Mouse (Mus musculus) granulocyte monocyte progenitor cell, adult 5-6 weeks (primary cell): ENCODE measurements around the gene Plb1. TPM values are rescaled to one million over a fixed set of nuclear protein-coding genes. Genes with fewer than 3 reads are reported as not detected.
A peak's percentile ranks its signal among the peaks of the same experiment; 100 is the strongest.

Experiments used
- ATAC-seq: replicated peaks from 2 replicates; pipeline ENCODE4 v1.8.0; 2016; ENCODE audit warnings: mild to moderate bottlenecking, moderate TSS enrichment, inconsistent platforms; ENCODE audit not compliant: poor library complexity, severe bottlenecking
- total RNA-seq, 2 experiments: library from RNA; stranded (forward) in 1 of 2; stranded (reverse) in 1 of 2; fragments of 200-712, 200-1000 nt in 1 of 2; fragments of >200 nt in 1 of 2; fragmentation: Nextera tagmentation in 1 of 2; gene quantifications; 2 replicates each; pipeline ENCODE4 v1.2.3; 2014 to 2017

Gene Plb1
- total RNA-seq, 2 experiments from 2014 or later, result not detected

GRCm38 (mm10) chr5:32371239-32371638 is 138.7 kb downstream of the Plb1 start:
- ATAC-seq, result no peak

- ATAC-seq, result peak; percentile 69
These were observed 146.0 kb downstream of the Plb1 start for GRCm38 (mm10) chr5:32378546-32378945.

GRCm38 (mm10) chr5:32388656-32389055 is 156.1 kb downstream of the Plb1 start:
- ATAC-seq, result no peak

GRCm38 (mm10) chr5:32390295-32390694 is 157.8 kb downstream of the Plb1 start:
- ATAC-seq, result 0 out of 2 replicates have a peak, but pooled peaks have one; percentile 27

GRCm38 (mm10) chr5:32392281-32392680 is 159.8 kb downstream of the Plb1 start:
- no peak for ATAC-seq

- peak; percentile 84 for ATAC-seq
These were observed 162.1 kb downstream of the Plb1 start for GRCm38 (mm10) chr5:32394586-32394985.

GRCm38 (mm10) chr5:32395101-32395892 is 162.8 kb downstream of the Plb1 start:
- ATAC-seq, result no peak

GRCm38 (mm10) chr5:32397719-32398118 is 165.2 kb downstream of the Plb1 start:
- no peak for ATAC-seq

- ATAC-seq, result no peak
These were observed 168.4 kb downstream of the Plb1 start for GRCm38 (mm10) chr5:32400926-32401325.

- ATAC-seq, result peak; percentile 59
These were observed 170.8 kb downstream of the Plb1 start for GRCm38 (mm10) chr5:32403082-32403953.

GRCm38 (mm10) chr5:32405199-32405855 is 172.8 kb downstream of the Plb1 start:
- ATAC-seq, result peak; percentile 73

GRCm38 (mm10) chr5:32408771-32409170 is 176.3 kb downstream of the Plb1 start:
- ATAC-seq, result no peak

- no peak for ATAC-seq
These were observed 177.2 kb downstream of the Plb1 start for GRCm38 (mm10) chr5:32409747-32410146.

GRCm38 (mm10) chr5:32410954-32411688 is 178.6 kb downstream of the Plb1 start:
- ATAC-seq, result peak; percentile 61

GRCm38 (mm10) chr5:32412186-32412950 is 179.9 kb downstream of the Plb1 start:
- peak; percentile 30; the same call in 1 of the 2 replicates for ATAC-seq

- no peak for ATAC-seq
These were observed 180.6 kb downstream of the Plb1 start for GRCm38 (mm10) chr5:32413083-32413482.

GRCm38 (mm10) chr5:32413569-32413968 is 181.1 kb downstream of the Plb1 start:
- no peak for ATAC-seq

GRCm38 (mm10) chr5:32414461-32414985 is 182.0 kb downstream of the Plb1 start:
- no peak for ATAC-seq

GRCm38 (mm10) chr5:32415554-32415953 is 183.0 kb downstream of the Plb1 start:
- no peak for ATAC-seq
